Mouse (Mus musculus) liver, embryonic 14.5 days (tissue): ENCODE measurements at regions not wholly inside any gene's neighbourhood (a gene's known extent, or its start where the extent isn't known, plus 50 kb on each side); places are given as distances from the start of the nearest gene placed in this dataset.

ENCODE experiments used
- CTCF ChIP-seq: IDR thresholded peaks from 2 replicates; pipeline ENCODE4 v1.5.1; 2016; ENCODE audit warnings: antibody characterized with exemption, low read depth, control low read depth
- EP300 ChIP-seq: IDR thresholded peaks from 2 replicates; pipeline ENCODE4 v1.6.1; 2016; ENCODE audit warnings: antibody characterized with exemption, low read depth

DNA sequence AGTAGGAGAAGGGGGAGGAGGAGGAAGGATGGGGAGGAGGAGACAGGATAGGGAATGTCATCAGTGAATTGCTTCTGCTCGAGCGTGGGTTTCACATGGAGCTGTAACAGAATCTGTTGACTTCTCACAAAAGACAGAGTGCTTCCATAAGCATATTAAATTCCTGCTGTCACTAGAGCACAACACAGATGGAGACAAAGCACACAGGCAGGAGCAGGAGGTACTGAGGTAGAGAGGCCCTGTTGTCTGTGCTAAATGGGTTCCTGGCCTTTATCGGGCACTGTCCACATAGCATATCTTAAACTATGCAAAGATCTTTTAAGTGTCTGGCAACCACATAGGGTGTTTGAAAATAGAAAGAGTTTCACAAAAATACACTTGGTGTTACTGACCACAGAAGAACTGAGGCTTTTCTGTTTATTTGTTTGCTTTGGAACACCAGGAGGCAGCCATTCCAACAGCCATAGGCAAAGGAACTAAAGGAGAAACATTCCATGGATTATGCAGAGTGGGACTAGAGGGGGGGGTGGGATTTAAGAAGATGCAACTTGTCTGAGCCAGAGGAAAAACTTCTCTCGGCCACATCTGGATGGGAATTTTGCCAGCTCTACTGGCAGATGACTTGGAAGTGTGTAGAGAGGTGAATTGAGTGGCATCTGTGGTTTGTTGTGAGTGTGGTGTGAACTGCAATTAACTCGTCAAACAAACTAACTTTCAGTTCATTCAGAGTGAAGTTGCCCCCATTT lies 139.4 kb upstream of the Tmc3 start:
- TF ChIP-seq CTCF (no peak), EP300 (no peak)
